Mouse (Mus musculus) adrenal gland, postnatal 14 days (tissue): ENCODE measurements around the gene Slc37a1. TPM values are rescaled to one million over a fixed set of nuclear protein-coding genes. Genes with fewer than 3 reads are reported as not detected.

Source experiments
- DNase-seq: peaks from one replicate; pipeline ENCODE4 v3.0.0; 2021; ENCODE audit warnings: mixed read lengths
- total RNA-seq: library from RNA; stranded (reverse); gene quantifications from 2 replicates; pipeline ENCODE4 v1.2.3, GENCODE M21; 2021

Gene Slc37a1
- total RNA-seq, 1 experiment from 2014 or later = 6.7 TPM

DNA sequence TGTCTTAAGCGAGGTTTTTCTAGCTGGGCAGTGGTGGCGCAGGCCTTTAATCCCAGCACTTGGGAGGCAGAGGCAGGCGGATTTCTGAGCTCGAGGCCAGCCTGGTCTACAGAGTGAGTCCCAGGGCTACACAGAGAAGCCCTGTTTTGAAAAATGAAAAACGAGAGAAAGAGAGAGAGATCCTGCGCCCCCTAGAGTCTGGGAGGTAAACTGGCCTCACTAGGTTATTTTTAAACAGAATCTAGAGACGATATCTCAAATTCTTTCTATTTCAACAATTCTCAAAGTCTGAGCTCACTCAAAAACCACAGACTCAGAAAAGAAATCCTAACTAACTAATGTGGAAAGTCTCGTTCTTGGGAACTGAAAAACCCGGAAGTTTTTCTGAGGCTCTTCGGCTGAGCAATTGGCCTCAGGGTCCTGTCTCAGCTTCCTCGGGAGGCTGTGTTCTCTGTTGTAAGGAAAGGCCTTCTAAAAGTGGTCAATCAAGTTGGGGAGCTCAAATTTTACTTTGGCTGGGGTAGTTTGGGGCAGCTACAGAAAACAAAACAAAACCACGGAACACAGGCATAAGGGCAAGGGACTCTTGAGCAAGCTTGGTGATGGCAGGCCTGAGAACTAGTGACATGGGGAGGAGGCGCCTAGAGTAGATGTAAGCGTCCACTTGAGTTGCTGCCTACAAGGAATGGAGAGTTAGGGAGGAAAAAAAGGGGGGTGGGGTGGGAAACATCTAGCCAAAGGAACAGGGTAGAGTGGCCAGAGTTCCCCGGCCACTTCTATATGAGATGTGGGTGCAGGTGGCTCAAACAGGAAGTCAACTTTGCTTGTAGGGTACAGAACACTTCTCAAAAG is 8.0 kb downstream of the Slc37a1 start:
- DNase-seq = peak; percentile 57

DNA sequence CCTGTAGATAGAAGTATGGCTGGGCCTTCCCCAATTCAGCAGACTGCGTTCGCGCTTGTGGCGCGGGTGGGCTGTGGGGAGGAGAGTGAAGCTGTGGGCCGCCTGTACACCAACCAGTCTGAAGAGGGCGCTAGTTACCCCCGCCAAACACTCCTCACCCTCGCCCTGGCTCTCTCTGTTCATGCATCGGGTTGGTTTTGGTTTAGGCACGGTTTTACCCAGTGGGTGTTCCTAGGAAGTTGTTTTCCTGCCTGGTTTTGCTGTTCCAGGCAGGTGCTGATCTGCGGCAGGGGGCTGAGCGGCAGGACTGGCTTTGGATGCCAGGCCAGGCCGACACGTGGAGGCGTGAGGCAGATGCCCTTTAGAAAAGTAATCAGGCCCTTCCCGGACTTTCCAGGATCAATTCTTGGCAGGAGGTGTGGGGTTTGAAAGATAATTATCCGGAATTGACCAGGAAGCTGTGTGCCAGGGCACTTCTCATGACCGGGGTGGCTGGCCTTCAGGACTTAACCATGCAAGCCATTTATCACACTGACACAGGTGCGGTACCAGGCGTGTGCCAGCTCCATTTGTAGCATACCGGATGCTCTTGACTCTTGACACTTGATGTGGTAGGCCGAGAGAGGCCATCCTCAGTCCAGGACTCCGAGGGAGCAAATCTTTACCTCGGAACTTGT is 8.8 kb downstream of the Slc37a1 start:
- DNase-seq = peak; percentile 73

DNA sequence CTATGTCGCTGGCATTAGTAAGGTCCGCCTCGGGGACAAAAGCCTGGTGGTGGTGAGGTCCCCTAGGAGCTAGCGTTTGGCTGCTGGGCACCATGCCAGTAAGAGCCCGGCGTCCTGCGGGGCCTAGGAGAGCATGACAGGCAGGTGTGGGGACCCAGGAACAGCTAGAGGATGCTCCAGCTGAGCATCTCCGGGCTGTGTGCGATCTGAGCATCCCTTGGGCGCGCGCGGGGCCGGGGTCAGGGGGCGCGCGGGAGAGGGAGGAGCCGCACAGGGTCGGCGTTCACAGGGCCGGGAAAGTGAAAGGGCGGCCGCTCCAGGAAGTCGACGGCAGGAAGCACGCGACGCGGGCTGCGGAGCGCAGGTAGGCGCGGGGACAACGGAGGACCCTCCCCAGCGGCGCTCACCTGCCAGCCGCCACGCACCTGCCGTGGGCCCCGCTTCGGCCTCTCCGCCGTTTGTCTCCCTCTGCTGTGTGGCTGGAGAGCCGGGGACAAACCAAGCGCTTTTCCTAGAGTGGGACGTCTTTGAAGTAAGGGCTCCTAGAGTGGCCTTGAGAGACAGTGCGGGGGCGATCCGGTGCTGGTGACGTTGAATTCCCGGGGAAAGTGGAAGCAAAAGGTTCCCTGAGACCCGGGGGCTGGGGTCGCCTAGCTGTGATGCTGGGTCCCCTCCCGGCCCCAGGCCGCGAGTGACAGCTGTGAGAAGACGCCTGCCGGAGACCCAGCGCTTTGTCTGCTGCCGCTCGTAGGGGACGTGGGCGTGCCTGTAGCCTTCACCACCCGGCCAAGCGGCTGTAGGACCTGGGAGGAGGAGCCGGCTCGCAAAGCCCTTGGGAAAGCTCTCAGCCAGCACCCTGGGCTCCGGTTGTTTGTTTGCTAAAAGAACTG is 9.5 kb downstream of the Slc37a1 start:
- peak; percentile 95 for DNase-seq

DNA sequence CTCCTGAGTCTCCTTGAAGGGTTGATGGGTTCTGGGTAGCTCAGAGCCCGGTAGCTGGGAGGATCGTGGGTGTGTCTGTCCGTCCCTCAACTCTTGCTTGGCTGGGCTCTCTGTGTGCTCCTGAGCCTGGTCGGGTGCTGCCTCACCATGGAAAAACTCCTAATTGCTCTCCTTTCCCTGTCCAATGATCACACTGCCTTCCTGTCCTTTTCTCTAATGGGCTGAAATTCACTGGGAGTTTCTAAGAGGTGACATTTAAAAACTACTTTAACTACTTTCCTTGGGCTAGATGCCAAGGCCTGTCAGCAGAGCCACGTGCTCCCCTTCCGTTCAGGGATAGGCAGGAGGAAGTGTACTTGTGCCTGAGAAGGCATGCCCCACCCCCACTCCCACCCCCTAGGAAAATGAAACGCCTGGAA is 10.9 kb downstream of the Slc37a1 start:
- peak; percentile 92 for DNase-seq

DNA sequence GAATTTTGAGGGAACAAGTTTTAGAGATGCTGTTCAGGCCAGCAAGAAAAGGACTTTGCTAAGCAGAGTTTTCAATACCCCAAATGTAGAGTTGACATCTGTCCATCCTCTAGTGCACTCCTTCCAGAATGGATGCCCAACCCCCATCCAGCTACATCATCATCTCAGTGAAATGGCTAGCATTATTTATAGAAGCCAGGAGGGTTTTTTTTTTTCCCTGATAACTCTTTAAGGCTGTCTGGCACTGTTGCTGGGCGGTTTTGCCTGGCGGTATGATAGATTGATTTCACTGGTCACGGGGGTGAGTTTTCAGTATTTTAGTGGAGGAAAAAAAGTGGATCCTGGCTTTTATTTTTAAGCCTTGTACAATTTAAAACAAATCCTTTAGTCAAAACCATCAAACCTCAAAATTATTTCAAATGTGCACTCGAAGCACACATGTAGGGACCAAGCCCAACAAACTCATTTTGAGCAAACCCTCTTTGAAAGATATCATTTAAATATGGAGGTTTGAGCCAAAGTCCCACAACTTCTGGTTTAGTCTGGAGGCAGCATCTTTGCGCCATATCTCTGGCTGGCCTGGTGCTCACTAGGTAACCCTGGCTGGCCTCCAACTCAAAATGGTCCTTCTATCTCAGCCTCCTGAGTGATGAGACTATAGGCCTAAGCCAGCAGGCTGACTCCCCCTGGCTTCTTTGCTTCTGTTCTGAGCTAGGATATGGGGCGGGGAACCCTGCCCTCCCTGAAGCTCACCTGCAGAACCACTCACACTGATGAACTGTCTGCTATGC is 12.0 kb downstream of the Slc37a1 start:
- DNase-seq = no peak

DNA sequence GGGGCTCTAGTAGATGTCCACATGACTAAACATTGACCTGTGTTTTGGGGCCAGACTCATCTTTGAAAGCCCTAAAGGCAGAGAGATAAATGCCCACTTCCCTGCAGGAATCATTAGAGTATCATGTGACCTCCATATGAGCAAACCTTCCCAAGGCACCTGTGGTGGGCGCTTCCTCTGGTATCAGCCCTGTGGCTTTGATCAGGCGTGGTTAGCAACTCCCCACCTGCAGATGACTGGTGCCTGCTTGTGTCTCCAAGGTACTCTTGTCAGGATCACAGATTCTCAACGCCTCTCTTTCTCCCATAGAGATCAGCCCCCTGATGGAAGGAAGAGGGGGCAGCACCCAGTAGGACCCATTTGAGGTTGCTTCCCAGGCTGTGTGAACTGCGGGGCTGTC is 13.4 kb downstream of the Slc37a1 start:
- no peak for DNase-seq

DNA sequence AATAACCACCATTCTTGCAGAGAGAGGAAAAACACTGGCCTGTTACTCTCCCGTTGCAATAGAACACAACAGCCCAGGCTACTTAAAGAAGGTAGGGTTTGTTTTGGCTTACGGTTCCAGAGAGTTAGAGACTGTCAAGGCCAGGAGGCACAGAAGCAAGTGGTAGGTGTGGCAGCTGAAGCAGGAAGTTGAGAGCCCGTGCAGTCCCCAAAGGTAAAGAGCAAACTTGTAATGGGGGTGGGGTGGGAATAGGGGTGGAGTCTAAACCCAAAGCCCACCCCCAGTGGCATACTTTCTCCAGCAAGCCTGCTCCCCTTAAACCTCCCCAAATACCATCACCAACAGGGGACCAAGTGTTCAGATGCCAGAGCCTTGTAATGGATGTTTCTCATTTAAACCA is 14.1 kb downstream of the Slc37a1 start:
- no peak for DNase-seq

DNA sequence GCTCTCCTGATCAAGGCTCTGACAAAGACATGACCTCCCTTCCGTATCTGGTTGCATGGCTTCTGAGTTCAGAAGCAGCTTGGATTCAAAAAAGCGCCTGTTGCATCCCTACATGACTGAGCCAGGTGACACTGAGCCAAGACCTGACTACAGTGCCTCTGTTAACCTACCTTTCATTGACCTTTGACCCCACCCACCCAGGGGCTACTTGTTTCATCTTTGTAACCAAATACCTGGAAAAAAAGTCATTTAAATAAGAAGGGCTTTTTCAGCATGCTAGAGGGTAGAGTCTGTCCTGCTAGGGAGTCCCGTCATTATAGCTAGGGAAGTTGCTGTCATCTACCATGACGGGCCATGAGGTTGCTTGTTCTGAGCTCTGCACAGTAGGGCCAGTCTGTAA is 16.8 kb downstream of the Slc37a1 start:
- DNase-seq = no peak

DNA sequence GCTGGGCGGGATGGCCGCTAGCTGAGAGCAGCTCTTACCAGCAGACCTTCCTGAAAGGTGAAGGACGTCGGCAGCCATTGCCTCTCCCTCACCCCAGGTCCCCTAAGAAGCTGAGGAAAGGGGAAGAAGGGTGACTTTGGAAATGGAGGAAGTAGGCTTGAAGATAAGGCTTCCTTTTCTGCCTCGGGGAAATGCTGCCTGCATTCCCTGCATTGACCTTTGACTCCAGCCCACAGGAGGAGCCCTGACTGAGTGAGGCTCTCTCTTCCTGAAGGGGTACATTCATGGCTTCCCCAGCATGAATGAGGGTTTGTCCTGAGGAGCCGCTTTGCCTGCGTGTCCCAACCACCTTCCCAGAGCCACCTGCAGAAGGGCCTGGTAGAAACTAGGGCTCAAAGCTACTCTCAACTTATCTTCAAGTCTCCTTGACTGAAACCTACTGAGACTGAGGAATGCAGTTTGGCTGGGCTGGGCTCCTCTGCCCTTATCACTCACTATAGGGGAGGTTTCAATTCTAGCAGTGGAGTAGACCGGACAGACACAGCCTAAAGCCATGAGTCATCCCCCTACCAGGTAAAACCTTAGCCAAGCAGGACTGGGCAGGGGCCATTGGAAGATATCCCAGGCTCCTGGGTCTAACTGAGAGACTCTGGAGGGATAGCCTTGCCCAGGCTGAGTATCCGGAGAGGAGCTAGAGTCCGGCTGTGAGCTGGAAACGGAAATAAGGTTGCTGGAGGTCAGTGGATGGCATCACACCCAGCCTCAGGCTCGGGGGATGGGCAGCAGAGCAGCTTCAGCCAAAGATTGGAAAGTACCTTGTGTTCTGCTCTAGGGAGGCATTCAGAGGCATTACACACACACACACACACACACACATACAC is 18.5 kb downstream of the Slc37a1 start:
- peak; percentile 92 for DNase-seq

DNA sequence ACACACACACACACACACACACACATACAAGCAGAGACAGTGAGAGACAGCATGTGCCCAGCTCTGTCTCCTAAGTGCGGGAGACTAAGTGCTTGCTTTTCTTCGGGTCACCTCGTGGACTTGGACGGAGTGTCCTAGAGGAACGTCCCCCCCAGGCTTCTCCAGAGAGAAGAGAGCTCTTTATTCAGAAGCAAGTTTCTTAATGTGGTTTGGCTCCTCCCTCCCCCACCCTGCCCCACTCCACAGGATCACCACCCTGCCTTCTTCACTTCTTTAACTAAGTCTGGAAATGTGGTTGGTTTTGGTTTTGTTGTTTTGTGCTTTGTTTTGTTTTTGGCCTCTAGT is 19.2 kb downstream of the Slc37a1 start:
- no peak for DNase-seq

DNA sequence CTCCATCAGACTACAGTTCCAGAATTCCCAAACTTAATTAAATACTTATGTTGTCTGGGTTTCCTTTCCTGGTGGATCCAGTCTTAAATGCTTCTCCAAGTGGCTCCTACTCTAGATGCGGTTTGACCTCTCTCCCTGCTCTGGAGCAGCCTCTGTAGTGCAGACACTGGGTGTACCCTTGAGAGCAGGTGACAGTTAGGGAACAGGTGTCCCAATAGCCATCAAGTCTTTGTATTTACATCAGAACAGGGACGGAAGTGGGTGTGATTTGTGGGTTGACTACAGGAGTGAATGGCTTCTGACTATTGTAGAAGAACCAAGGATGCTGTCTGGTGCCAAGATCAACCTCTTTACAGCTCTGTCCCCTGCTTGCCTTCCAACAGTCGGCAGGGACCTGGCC is 21.2 kb downstream of the Slc37a1 start:
- no peak for DNase-seq

DNA sequence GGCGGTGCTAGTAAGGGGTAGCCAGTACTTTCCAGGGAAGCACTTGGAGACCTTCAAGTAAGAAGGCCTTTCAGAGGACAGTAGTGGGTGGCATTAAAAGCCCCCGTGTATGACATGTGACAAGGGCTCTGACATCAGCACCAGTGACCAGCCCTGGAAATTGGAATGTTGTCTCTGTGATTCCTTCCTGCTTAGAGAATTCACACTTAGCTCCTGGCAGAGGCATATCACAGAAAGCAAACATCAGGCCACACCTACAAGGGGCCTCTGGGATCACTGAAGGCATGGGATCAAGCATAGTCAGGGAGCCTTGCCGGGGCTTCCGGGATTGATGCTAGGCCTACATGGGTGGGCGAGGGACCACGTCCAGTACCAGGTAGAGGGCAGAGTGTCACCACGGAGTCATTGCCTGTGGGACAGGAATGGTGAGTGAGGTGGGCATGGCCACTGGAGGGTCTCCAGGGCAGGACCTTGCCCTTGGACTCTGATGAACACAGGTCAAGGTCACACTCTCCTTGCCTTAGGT is 21.8 kb downstream of the Slc37a1 start:
- no peak for DNase-seq

DNA sequence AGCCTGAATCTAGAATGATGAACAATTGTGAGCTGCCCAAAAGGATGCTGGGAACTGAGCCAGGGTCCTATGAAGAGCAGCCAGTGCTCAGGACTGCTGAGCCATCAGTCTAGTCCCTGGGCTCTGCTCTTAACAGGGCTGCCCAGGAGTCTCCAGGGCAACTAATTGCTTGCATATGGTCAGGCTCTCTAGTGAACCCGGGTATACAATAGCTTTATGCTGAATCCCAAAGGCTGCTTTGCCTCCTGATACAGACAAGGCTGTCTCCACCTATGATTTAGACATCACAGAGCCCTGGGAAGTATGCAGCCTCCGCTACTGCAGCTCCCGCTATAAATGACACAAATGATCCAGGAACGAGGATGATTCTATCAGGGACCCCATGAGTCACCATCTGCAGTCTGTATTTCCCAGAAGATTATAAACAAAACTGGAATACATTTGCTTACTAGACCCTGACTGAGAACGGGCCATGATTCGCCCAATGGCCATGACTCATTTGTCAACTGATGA is 22.7 kb downstream of the Slc37a1 start:
- peak; percentile 31 for DNase-seq

DNA sequence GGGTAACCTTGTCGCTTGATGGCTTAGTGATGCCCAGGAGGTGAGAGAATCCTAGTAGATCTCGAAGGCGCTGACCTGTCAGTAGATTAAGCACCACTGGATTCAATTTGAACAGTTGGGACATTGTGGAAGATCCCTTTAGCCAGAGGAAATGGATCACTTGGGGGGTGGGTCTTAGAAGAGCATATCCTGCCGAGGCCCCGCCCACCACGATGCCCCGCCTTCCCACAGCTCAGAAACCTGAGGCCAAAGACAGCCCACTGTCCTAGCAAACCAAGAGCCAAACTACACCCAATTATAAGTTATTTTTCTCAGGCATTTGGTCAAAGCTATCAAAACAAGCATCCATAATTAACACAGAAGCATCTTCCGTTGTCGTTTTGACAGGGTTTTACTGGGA is 24.5 kb downstream of the Slc37a1 start:
- no peak for DNase-seq

DNA sequence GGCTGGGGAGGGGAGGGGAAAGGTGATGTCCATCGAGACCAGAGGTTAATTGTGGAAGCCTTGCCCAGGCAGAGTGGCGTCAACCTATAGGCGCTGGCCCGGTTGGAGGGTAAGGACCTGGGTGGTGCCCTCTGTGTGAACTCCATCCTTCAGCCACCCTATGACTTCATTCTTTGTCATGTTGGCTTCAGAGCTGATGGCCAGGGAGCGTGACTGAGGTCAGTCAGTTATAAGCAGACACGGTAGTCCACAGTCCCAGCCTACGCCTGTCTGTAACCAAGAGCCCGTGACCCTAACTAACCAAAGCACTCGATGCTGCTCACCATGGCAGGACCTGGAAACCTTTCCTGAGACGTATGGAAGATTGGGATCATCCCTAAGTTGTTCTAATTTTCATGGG is 26.1 kb downstream of the Slc37a1 start:
- DNase-seq = no peak

DNA sequence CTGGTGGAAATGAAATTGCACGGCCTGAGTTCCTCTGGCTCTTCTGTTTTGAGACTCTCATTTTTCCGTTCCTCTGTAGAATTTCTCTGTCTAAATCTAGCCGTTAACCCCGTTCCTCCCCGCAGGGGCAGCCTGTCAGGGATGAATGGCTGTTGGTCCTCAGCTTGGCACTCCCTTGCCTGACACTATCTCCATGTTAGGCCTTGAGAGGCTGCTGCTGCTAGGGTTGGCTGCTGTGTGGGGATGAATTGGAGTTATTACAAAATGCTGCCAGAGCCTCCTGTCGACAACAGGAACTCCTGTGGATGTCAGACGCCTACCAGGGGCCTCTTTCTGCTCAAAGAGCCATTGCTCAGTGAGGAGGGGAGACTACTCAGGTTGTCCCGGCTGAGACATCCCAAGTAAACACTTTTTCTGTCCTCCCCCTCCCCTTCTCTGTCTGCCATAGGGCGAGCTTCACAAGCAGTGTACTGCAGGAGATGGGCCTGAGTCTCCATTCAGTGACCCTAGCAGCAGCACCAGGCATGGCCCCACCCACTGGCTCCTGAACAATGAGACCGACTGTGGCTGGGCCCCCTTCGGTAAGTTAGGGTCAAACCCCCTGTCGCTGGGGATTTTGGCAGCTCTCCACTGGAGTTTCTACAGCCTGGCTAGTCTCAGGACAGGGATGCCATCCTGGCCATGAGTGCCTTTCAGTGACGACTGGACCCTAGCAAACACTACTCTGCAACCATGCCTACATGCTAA is 28.6 kb downstream of the Slc37a1 start:
- peak; percentile 59 for DNase-seq

DNA sequence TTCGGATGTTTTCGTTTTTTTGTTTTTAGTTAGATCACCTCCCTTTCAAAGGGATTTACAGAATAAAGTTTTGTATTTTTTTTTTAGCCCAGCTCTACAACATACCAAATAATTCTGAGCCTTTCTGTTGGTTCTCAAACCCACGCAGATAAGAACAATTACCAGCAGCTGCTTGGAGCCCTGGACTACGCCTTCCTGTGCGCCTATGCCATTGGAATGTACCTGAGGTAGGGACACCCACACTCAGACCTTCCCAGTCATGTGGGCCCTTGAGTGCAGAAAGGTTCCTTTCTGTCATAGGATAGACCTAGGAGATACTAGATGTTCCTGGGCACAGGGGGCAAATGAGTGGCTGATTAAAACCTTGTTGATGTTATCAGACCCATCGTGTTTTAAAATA is 29.4 kb downstream of the Slc37a1 start:
- no peak for DNase-seq

DNA sequence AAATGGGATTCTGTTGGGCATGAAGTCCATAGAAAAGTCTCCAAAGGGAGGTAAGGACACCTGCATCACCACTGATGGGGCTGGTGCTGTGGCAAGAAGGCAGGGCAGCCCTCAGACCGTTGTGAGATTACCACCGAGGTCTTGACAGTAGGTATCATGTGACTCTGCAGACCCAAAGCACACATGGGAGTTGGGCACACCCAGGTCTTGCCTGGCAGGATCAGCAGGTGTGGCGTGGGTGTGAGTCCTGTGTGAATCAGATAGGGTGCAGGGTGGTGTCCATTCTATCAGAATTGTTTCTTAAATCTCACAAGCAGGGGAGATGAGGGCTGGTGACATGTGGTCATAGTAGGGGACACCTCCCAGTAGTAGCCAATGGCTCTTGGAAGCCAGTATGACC is 30.4 kb downstream of the Slc37a1 start:
- DNase-seq = no peak

DNA sequence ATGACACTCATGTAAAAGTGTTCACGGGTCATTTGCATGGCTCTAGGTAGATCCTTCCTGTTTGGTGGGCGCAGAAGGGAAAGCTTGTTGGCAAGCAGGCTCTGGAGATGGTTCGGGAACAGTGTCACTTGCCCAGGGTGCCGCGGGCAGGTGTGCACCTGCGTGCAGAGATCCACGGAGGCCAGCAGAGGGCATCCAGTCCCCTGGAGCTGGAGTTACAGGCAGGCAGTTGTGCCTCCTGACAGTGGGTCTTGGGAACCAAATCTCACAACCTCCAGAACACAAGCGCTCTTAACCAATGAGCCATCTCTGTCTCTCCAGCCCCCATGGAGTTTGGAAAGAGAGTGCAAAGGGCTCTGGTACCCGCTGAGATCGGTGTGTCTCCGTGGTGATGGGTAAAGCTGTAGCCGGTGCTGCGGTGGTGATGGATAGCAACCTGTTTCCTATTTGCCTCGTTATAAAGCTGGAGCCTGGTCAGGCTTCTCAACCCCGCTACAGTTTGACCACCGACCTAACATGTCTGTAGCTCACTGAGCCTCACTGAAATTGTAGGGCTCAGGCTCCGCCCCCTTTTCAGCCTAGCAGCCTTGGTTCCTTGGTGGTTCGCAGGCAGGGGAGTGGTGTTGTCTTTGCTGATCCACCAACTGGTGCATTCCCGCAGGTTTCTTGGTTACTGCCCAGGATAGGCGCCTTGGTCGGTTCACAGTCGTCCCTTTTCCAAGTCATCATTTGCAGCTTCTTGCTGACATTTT is 31.1 kb downstream of the Slc37a1 start:
- DNase-seq = no peak
